Mouse (Mus musculus): ENCODE results near the gene Fgfr2.

Fgfr2 gene

DNA sequence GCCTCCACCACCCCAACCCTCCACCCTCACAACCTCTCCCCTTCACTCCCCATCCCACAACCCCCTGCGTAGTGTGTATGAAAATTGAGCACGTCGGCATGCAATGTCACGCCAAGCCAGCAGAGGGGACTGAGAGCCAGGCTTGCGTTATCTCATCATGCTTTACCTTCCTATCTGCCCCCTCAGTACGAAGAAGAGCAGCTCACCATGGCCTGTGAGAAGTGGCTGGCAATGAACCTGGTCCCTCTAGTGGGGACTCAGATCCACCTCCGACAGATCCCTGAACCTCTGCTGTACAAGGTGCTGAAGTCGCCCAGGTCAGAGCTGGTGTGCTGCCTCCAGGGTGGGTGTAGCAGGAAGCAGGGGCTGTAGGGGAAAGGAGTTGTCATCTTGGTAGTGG, 2326.4 kb downstream of the Fgfr2 start:
- CTCF ChIA-PET = no interaction called here

DNA sequence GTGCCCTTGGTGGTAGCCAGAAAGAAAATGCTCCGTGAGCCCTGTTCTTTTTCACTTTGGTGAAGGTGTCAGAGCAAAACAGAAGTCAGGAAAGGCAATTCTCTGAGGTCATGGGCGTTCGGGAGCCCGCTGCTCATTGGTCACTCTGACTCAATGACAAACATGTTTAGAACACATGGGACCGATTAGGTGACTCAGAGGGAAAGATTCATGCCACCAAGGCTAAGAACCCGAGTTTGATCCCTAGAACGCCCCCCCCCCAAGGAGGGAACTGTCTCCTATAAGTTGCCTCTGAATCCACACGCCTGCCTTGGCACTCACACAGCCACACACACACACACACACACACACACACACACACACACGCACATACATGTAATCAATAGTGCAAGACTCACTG, 2329.5 kb downstream of the Fgfr2 start:
- CTCF ChIA-PET = no interaction called here

DNA sequence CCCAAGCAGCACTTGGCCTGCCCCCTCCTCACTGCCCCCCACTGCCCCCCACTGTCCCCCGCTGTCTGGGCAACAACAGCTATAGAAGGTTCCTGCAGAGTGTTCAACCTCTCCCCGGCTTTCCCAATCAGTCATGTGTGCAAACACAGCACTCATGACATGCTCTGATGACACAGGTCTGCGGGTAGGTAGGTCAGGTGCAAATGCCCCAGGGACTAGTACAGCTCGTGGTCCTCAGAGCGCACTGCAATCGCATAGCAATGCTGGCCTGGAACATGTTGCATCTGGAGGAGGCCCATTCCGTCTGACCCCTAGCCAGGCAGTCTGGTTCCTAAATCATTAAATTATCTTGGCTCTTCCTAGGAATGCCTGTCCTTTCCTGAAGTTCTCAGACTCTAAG, 2333.7 kb downstream of the Fgfr2 start:
- CTCF ChIA-PET = no interaction called here

DNA sequence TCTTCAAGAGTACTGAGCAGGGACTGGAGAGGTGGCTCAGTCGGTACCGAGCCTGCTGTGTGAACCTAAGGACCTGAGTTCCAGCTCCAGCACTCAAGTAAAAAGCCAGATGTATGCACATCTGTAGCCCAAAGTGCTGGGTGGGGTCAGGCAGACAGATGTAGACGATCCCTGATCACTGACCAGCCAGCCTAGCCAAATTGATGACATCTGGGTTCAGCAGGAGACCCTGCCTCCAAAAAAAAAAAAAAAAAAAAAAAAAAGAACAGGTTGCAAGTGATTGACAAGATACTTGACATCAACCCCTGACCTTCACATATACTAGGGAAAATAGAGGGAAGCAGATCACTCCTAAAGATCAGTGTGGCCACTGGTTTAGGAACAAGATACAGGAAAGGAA, 2334.2 kb downstream of the Fgfr2 start:
- CTCF ChIA-PET = no interaction called here

DNA sequence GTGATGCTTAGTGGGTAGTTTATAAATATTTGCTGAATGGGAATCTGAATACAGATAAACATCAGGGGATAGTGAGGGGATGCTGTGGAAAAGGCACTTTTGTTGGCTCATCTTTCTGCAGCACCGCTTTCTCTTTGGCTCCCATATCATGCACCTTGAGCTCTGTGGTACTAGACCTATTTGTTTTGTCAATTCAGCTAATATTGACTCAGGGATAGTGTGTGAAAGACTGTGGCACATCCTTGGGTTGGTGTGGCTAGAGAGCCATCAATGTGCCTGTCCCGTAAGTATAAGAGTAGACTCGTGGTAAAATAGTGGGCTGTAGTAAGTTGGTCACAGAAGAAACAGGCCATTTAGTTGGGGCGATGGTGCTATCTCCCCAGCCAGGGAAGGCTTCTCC, 2335.6 kb downstream of the Fgfr2 start:
- CTCF ChIA-PET = no interaction called here

DNA sequence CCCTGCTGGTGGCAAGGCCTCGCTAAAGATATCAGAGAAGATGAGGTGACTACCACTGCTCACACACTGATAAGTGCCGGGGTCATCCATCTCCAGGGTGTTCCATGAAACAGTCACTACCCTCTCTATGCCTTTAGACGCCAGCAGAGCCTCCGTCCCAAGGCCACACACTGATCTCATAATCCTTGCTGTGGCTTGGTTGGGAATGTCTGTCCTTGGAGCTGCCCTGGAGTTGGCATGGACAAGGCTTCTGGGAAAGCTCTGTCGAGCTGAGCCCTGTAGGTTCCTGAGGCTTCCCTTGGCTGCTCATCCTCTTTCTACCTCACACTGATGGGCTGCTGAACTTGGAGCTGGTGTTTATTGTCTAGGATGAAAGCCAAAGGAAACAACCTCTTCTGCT, 2336.4 kb downstream of the Fgfr2 start:
- CTCF ChIA-PET = no interaction called here

DNA sequence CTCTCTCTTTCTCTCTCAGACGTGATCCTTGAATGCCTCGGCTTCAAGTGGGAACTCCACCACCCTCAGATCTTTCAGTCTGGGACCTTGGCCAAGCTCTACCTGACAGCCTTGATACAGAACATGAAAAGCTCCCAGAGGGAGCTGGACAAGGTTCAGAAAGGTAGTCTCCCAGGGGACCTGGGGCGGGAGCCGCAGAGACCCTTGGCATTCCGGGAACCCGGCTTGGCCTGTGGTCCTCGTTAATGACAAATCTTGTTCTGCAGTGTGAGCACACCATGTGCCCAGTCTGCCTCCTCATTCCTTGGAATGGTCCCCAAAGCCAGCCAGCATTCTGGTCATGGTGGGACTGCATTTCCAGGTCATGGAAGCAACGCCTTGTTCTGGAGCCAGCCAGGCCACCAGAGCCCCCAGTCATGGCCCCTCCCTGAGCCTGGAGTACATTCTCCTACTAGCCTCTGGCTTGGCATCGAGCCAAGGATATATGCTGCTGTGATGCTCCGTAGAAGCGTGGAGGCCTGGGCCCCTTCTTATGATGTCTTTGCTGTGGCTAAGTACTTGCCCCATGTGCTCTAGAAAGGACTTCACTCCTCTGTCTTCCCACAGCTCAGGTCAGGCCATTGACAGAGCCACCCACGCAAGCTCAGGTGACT, 2337.1 kb downstream of the Fgfr2 start:
- CTCF ChIA-PET = no interaction called here

DNA sequence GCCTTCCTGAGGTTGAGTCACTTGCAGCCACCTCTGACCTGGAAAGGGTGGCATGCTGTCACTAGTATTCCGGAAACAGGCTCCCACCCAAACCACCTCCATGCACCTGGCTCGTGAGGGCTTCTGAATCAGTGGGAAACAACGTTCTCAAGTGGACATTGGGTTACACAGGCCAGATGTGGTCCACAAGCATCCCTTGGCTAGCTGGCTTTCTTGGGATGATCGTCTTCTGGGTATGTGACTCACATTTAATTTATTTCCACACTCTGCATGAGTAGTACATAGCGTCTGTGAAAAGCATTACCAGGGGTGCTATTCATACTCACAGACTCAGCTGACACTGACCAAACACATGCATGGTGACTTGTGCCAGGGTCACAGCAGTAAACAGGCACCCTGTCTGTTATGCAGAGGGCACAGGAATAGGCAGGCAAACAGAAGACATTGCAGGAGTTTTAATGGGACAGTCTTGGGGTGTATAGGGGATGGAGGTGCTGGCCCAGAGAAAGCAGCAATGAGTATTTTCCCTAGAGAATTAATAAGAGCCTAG, 2340.6 kb downstream of the Fgfr2 start:
- CTCF ChIA-PET = no interaction called here

DNA sequence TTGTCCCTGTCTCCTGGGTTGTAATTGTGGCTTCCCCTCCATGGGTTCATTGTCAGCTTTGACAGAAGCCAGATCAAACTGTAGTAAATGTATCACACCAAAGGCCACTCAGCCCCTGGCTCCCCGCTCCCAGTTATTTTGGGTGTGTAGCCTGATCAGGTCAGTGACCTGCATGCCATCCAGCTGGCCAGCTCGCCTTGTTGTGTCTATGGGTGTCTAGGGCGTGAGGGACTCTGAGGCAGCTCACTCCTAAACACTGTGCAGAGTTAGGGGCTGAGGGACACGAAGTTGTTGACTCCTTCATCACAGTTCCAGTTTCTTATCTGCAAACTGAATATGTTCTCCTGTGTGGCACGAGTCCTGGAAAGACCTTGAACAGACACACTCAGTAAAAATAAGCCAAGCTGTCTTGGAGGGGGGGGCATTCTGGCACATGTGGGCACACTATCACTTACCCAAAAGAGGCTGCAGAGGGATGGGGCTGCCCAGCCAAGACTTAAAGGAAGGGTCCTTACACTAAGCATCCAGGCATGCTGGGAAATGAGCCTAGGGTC, 2342.2 kb downstream of the Fgfr2 start:
- CTCF ChIA-PET = no interaction called here

DNA sequence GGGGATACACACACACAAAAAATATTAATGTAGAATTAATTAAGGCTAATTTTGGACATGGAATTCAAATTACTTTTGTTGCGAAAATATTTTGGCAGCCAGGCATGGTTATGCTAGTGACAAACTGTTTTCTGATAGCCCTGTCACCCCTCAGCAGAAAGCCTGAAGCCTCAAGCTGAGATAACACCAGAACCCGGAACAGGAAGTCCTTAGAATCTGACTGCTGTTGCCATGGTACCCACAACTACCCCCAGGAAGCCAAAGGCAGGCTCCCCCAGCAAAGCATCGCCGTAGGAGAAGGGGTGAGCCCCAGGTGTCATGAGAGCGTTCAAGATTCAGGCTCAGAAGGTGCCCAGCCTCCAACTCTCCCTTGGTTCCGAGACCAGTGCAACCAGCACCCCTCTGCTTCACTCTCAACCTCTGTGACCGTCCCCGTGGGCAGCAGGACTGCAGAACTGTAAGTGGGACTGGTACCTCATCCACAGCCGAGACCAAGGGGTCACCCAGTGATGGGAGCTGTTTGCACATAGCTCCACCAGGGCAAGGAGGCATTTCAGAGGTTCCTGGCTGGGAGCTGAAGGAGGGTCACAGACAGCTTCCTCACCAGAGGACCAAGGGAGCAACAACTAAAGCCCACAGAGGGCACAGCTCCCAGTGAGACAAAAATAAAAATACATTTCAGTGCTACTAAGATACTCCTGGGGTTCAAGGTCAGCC, 2349.1 kb downstream of the Fgfr2 start, which contains the start of gene Btbd16:
Gene Btbd16, plus strand, starts transcription at position 156 of the 717 bp plus-strand sequence.
- CTCF ChIA-PET = interaction anchor here (1.0 kb wide), 1 partner anchor 139 kb away, joined by 3 read pairs; no protein-coding TSS in a partner anchor

DNA sequence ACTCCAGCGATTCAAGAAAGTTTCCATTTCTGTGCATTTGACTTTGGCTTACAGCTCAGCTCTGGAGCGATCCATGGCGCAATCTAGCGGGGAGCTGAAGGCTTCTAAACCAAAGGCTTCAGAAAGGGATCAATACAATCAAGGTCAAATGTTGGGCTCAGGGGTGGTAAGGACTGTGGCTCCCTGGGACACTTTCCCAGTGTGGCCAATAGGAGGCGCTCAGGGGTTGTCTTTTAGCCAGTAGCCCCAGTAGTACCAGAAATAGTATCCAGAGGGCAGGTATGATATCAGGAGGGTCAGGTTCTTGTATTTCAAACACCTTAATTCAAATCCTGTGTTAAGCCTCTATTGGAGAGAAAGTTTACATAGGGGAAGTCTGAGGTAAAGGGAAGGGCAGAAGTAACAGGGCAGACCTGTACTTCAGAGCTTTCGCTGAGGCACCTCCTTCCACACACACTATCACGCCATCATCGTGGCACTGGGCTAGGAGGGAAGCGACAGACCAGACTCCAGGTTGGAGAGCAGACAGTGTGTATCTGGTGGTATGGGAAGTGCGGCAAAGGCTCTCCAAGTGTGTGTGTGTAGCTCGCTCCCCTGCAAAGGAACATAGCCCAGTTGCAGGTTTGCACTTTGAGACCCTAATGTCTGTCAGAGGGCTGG, 2349.8 kb downstream of the Fgfr2 start:
- CTCF ChIA-PET = interaction anchor here (0.6 to 1.0 kb wide), 3 partner anchors 61 to 187 kb away, joined by 3 to 4 read pairs (median 3); no protein-coding TSS in a partner anchor

DNA sequence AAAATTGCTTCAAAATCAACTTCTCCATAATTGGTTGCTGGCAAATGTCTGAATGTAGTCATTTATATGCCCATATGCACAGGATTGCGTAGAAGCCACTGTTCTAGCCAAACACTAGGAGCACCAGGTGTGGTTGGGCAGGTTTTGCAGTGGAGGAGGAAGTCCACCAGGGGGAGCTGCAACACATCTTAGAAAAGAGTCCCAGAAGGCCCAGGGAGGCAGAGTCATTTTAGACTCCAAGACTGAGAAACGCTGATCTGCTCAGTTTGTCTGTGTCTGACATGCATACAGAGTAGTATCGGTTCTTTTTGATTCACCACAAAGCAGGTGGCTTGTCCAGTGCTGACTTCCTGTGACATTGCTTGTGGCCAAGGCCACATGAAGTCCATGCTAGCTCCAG, 2352.4 kb downstream of the Fgfr2 start:
- CTCF ChIA-PET = interaction anchor here (1.0 kb wide), 1 partner anchor 144 kb away, joined by 3 read pairs; no protein-coding TSS in a partner anchor

DNA sequence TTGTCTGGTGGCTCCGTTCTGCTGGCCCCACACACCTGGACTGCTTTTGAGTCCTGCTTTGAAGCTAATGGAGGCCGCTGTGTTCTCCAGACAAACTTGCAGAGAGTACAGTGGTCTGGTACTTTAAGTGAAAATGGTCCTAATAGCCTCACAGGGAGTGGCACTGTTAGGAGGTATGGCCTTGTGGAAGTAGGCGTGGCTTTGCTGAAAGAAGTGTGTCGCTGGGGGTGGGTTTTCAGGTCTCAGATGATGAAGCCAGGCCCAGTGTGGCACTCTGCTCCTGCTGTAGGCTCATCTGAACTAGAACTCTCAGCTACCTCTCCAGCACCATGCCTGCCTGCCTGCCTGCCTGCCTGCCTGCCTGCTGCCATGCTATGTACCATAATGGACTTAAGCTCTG, 2355.0 kb downstream of the Fgfr2 start:
- CTCF ChIA-PET = interaction anchor here (0.5 to 0.7 kb wide), 2 partner anchors 235 to 276 kb away, joined by 3 to 5 read pairs; no protein-coding TSS in a partner anchor

DNA sequence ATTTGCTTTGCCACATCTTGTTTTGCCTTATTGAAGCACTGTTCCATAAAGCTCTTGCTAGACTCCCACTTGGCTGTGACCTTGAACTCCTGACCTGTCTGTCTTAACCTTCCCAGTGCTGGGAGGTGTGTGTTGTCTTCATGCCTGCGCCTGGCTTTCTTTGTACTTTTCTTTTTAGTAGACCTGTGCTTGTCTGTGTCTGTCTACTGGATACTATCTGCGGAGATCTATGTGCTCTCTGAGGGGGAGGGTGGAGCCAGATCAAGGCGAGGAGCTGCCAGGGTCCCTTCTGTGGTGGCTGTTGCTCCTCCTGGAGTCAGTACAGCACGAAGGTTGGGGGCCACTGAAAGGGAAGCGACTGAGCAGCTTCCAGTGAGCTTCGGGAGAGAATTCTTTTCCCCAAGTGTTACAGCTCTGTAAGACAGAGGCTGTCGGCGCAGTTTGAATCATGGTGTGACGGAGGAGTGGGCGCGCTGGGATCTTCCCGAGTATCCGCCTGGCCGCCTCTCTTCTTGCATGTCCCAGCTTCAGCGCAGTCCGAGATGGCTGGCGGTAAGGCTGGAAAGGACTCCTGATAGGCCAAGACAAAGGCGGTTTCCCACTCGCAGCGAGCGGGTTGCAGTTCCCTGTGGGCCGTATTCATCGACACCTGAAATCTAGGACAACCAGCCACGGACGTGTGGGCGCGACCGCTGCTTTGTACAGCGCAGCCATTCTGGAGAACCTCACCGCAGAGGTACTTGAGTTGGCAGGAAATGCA, 2356.6 kb downstream of the Fgfr2 start:
- CTCF ChIA-PET = no interaction called here

DNA sequence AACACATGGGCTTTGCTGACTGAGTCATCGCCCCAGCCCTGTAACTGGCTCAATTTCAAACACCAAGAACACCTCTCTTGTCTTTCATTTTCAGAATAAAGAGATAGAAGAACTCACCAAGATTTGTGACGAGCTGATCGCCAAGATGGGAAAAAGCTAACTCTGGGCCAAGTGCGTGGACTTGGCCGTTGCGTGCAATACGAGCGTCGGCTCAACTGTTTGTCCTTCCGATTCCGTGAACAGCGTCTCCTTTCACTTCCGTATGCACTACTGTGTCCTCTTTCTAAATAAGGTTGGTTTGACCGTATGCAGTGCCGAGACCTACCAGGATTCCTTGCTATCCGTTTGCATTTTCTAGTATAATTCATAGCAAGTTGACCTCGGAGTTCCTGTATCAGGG, 2359.0 kb downstream of the Fgfr2 start:
- CTCF ChIA-PET = no interaction called here

DNA sequence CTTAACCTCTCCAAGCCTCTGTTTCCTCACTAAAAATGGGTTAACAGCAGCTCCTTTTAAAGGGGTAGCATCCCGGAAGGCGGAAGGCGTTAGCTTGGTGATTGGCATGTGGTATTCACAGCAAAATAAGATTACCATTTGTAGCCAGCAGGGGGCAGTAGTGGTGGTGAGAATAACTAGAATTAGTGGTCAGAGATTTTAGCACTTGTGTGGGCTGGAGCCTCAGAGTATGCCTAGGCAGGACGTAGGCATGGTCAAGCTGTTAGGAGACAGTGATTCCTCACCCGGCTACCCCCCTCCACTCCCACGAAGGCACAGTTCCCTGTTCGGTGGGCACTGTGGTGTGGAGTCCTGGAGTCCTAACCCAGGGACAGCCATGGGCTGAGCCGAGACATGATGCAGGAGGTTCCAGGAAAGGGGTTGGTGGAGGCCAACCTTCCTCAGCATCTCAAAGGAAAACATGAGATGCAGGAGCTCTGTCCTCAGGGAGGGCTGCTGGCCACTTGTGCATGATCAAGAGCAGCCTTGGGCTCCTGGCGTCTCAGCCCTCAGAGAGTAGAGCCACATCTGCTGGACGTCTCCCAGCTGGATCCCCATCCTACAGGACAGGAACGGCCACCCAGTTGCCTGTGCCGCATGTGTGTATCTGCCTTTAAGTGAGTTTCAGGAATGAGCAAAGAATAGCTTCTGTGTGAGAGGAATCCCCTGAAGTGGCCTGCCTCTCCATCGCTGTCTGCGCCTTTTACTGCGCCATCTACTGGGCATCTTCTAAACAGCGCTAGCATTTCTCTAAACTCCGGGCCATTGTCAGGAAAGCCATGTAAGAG, 2360.9 kb downstream of the Fgfr2 start:
- CTCF ChIA-PET = interaction anchor here (0.6 to 1.1 kb wide), 3 partner anchors 72 to 169 kb away, joined by 3 to 8 read pairs (median 3); no protein-coding TSS in a partner anchor

DNA sequence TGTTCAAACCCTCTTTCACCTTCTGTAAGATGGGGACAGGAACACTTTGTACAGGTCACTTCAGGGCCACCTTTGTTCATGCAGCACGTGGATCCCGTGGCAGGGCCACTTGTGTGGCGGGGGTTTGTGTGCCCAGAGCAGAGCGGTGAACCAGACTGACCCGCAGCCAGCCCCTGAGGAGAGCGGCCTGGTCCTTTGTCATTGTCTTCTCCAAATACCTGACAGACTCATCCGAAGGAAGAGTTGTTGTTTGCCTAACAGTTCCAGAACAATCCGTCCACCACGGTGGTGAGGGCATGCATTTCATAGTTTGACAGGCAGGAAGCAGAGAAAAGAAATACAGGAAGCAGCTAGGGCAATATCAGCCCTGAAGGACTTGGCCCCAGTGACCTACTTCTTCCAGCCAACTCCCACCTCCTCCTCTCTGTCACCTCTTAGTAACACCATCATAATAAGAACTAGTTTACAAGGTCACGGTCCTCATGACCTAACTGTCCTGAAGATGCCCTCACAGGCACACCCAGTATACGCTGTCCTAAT, 2365.8 kb downstream of the Fgfr2 start:
- CTCF ChIA-PET = no interaction called here

DNA sequence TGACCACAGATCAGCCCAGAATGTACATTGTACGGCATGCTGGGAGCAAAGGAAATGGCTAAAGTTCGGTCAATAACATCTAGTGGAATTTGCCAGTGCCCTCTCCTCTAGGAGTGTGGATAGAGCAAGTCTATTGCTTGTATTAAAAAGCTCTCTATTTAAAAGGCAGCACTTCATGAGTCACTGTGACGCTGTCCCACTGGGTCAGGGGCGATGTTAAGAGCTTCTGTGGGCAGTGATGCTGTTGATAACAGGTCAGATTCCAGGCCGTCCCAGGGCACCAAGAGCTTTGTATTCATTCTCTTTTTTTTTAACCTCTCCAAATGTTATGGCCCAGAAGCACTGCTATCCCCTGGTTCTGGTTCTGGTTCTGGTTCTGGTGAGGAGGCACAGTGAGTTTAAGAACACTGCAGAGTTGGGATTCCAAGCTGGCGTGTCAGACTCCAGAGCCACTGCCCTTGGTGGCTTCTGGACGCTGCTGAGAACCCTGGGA, 2366.8 kb downstream of the Fgfr2 start:
- CTCF ChIA-PET = no interaction called here

DNA sequence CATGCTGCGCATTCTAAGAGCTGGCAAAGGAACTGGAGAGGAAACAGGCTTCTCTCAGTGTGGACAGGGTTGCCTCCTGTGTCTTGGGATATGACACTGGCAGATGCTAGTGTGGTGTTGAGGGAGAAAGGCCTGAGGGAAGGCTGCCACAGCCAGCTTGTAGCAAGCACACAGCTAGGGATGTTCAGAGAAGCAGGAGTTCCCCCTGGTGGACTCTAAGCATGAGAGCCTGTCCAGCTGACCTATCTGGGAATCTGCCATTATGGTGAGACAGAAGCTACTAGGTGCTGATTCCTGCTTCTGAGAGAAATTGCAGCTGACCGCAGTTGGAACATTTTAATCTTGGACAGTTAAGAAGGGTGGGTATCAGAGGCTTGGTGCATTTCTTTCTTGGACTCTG, 2368.4 kb downstream of the Fgfr2 start:
- CTCF ChIA-PET = interaction anchor here (0.5 kb wide), 1 partner anchor 150 kb away, joined by 13 read pairs; no protein-coding TSS in a partner anchor

DNA sequence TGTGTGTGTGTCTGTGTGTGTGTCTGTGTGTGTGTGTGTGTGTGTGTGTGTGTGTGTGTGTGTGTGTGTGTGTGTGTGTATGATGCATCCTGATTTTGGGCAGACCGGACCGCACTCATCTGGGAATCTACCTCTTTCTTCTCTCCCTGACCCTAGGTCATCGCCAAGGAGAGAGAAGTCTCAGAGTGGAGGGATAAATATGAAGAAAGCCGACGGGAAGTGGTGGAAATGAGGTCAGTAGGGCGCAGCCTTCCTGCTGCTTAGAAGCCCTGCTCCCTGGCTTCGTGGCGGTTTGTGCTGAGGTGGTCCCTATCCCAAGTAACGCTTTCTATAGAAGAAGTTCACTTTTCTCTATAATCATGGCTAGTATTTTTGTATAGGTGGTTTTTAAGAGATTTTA, 2371.5 kb downstream of the Fgfr2 start:
- CTCF ChIA-PET = no interaction called here
